Mouse (Mus musculus): Measurements from ENCODE around the gene Ube2q2.
"Not testable (repeated sequence)": the region's sequence is repeated elsewhere in the genome, so short reads cannot be mapped to it uniquely, and the experiment has no call there.

Gene Ube2q2

DNA sequence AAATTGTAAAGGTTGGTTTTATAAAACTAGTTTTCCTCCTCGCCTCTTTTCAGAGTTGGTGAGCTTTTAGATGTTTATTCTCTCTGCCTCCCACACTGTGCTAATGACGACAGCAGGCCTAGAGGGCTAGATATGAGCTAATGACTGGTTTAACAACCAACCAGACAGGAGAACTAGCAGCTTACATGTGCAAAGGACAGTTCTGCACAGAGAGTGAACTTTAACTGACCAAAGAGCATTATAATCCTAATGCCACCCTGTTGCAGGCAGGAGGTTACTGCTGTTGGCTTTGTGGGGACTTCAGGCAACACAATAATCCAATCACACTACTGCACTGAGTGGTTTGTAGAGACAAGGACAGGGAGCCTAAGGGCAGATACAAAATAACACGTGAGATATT is 94.6 kb downstream of the Ube2q2 start:
- DNase-seq: no peak

DNA sequence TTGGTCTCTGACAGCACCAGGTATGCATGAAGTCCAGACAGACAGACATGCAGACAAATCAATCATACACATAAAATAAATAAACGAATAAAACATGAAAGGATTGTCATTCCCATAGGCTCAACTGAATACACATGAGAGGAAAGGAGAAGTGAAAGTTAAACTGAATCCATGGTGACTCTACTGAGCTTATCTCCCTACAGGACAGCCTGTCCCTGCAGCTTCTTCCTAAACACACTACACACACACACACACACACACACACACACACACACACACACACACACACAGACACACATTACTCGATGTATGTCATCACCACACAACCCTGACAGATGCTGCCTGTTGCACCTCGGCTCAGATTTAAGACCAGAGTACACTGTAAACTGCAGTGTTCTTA is 95.4 kb downstream of the Ube2q2 start:
- DNase-seq: no peak

DNA sequence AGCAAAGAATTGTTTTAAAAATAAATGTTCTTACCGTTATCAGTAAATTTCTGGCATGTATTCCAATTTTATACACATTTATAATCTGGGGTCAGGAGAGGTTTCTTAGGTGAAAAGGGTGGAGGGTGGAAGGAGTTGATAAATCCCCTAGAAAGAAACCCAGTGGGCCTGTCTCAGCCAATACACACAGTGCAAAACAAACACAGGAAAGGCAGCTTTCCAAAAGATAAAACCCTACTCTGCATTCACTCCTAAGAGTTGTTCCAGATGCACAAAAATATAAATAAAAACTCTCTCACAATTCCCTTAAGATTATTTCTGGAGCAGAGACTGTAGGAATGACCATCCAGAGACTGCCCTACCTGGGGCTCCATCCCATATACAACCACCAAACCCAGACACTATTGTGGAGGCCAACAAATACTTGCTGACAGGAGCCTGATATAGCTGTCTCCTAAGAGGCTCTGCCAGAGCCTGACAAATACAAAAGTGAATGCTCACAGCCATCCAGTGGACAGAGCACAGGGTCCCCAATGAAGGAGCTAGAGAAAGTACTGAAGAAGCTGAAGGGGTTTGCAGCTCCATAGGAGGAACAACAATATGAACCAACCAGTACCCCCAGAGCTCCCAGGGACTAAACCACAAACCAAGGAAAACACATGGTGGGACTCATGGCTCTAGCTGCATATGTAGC is 96.5 kb downstream of the Ube2q2 start:
- not testable (repeated sequence) for DNase-seq

- no peak for DNase-seq
Measured at GRCm38 (mm10) chr9:55246440-55246839, 97.8 kb downstream of the Ube2q2 start.

GRCm38 (mm10) chr9:55246918-55247317 is 98.3 kb downstream of the Ube2q2 start:
- no peak for DNase-seq

DNA sequence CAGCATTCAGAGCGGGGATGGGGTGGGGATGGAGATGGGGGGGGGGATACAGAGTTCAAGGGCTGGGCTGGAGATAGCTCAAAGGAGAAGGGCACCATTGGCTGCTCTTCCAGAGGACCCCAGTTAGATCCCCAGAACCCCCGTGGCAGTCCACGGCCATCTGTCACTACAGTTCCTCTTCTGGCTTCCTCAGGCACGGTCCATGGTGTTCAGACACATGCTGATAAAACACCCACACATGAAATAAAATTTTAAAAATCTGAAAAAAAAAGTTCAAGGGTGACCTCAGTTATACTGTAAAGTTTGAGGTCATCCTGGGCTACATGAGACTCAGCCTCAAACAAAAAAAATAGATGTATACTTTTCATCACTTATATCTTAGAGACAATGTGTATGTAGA is 99.8 kb downstream of the Ube2q2 start:
- no peak for DNase-seq

DNA sequence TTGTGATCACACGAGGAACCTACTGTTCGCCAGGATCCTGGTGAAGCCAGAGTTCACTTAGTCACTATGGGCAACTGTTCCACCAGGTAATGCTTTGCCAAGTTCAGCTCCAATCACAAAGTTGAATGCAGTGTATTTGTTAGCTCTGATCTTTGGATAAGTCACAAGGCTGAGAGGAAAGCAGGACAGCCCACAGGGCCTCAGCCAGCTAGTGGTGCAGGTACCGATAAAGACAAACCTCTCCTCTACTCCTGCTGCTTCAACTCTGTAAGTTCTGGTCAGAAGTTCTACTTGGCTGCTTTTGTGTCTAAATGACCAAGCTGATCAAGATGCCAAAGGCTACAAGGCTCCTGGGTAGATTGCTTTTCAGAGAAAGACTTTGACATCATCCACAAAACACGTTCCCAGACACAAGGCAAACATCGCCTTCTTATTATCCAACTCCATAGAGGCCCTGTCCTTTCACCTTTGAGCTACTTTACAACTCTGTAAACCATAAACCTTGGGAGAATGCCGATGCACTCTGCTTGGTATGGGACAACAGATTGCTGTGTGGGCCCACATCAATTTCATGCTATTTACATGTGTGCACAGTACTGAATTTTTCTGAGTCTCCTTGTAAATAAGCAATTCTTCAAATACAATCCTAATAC is 102.1 kb downstream of the Ube2q2 start:
- DNase-seq: peak; percentile 49

DNA sequence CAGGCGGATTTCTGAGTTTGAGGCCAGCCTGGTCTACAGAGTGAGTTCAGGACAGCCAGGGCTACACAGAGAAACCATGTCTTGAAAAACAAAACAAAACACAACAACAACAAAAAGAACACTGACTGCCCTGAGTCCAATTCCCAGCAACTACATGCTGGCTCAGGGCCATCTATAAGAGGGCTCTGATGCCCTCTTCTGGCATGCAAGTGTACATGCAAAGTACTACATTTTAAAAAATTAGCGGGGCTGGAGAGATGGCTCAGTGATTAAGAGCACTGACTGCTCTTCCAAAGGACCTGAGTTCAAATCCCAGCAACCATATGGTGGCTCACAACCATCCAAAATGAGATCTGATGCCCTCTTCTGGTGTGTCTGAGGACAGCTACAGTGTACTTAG is 103.4 kb downstream of the Ube2q2 start:
- DNase-seq: not testable (repeated sequence)

DNA sequence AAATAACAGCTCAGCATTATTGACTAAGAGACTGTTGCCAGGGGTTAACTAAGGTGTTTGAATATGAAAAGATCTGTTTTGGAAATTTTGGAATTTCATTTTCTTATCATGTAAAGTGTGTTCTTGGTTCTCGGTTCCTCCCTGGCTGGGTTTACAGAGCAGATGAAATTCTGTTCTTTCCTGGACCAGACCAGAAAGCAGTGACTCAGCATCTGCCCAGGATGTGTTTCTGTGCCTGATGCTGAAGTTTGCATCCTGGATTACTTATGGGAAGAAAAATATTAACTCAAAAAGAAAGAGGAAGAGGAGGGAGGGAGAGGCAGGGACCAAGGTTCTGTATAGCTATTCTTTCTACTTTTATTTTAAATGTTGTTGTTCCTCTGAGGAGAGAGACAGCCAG is 105.2 kb downstream of the Ube2q2 start:
- no peak for DNase-seq

DNA sequence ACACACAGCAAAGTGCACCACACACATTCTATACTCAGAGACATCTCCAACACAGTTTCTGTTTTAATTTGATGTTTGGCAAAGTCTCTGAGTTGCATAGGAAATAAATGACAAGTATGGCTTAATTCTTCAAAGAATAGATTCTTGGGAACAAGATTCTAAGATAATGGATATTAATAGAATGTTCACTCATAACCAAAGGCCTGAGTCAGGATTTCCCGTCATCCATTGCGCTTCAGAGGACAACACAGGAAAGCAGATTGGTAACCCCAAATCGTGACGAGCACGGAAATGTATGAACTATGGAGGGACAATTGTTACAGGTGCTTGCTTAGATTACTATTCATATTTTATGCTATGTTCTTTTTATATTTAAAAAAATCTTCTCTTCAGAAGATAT is 106.4 kb downstream of the Ube2q2 start:
- no peak for DNase-seq

GRCm38 (mm10) chr9:55255604-55256003 is 107.0 kb downstream of the Ube2q2 start:
- DNase-seq: no peak

GRCm38 (mm10) chr9:55257105-55257504 is 108.5 kb downstream of the Ube2q2 start:
- no peak for DNase-seq

Data from kidney, adult 11 months (tissue).